Mouse (Mus musculus): ENCODE results near the gene Nfs1. TPM values are rescaled to one million over a fixed set of nuclear protein-coding genes. Genes with fewer than 3 reads are reported as not detected.
"Not testable (repeated sequence)": the region's sequence is repeated elsewhere in the genome, so short reads cannot be mapped to it uniquely, and the experiment has no call there.

Nfs1 gene
- polyA plus RNA-seq (2014; fragmentation: Nextera tagmentation; extraction: Ambion mirVana), result 34.4 and 38.0 TPM in 2 replicates

GRCm38 (mm10) chr2:156143953-156144724 is at the start of gene Nfs1, which contains the start of gene Romo1:
Gene Nfs1, minus strand, starts transcription at chr2:156144186.
Gene Romo1, plus strand, starts transcription at chr2:156144039.
- under 1% methylated on average over 70 of the region's 70 CpGs for WGBS
- H3K27ac ChIP-seq (ENCODE audit: low read depth, low read length), result peak within 1 kb of the TSS; percentile 92
- no peaks in the 10 kb centered on the region for H3K9me3 ChIP-seq (ENCODE audit: control insufficient read depth, low read length)
- peak within 1 kb of the TSS; percentile 73 for H3K4me3 ChIP-seq (ENCODE audit: low read depth, low read length)
- H3K4me2 ChIP-seq (ENCODE audit: low read depth), result peak within 1 kb of the TSS; percentile 67
- ATAC-seq (ENCODE audit: insufficient read depth, low FRiP score, low TSS enrichment), result peak; percentile 98
- H3K4me1 ChIP-seq (ENCODE audit: control insufficient read depth, insufficient read depth, low read length), result 0 out of 2 replicates have a peak, but pooled peaks cover 4% of the 10 kb centered on the region
- peak within 1 kb of the TSS; percentile 89 for H3K9ac ChIP-seq (ENCODE audit: low read length)
- peak; percentile 97 for DNase-seq (ENCODE audit: low spot score)
- peaks cover 9% of the 10 kb centered on the region for H3K36me3 ChIP-seq (ENCODE audit: control insufficient read depth, insufficient read depth, low read length)
- no peaks in the 10 kb centered on the region for H3K27me3 ChIP-seq (ENCODE audit: control insufficient read depth, insufficient read depth, low read length)

GRCm38 (mm10) chr2:156193066-156193862 is 49.3 kb upstream of the Nfs1 start:
- Histone ChIP-seq H3K4me2 (ENCODE audit: low read depth) (no peak overlapping the region), H3K9me3 (ENCODE audit: control insufficient read depth, low read length) (no peaks in the 10 kb centered on the region), H3K27me3 (ENCODE audit: control insufficient read depth, insufficient read depth, low read length) (no peaks in the 10 kb centered on the region), H3K9ac (ENCODE audit: low read length) (no peak overlapping the region), H3K27ac (ENCODE audit: low read depth, low read length) (no peak overlapping the region), H3K4me3 (ENCODE audit: low read depth, low read length) (no peak overlapping the region), H3K36me3 (ENCODE audit: control insufficient read depth, insufficient read depth, low read length) (no peaks in the 10 kb centered on the region), H3K4me1 (ENCODE audit: control insufficient read depth, insufficient read depth, low read length) (0 out of 2 replicates have a peak, but pooled peaks cover 3% of the 10 kb centered on the region)
- no peak for ATAC-seq (ENCODE audit: insufficient read depth, low FRiP score, low TSS enrichment)
- 87% methylated on average over 3 of the region's 3 CpGs for WGBS
- DNase-seq (ENCODE audit: low spot score), result no peak

GRCm38 (mm10) chr2:156192068-156192467 is 48.1 kb upstream of the Nfs1 start:
- WGBS, result 77% methylated on average over 2 of the region's 2 CpGs
- no peaks in the 10 kb centered on the region for H3K36me3 ChIP-seq (ENCODE audit: control insufficient read depth, insufficient read depth, low read length)
- H3K27ac ChIP-seq (ENCODE audit: low read depth, low read length), result no peak overlapping the region
- H3K27me3 ChIP-seq (ENCODE audit: control insufficient read depth, insufficient read depth, low read length), result no peaks in the 10 kb centered on the region
- no peak for DNase-seq (ENCODE audit: low spot score)
- no peak overlapping the region for H3K9ac ChIP-seq (ENCODE audit: low read length)
- no peaks in the 10 kb centered on the region for H3K4me1 ChIP-seq (ENCODE audit: control insufficient read depth, insufficient read depth, low read length)
- no peaks in the 10 kb centered on the region for H3K9me3 ChIP-seq (ENCODE audit: control insufficient read depth, low read length)
- H3K4me2 ChIP-seq (ENCODE audit: low read depth), result no peak overlapping the region
- ATAC-seq (ENCODE audit: insufficient read depth, low FRiP score, low TSS enrichment), result no peak
- H3K4me3 ChIP-seq (ENCODE audit: low read depth, low read length), result no peak overlapping the region

- Histone ChIP-seq H3K9me3 (ENCODE audit: control insufficient read depth, low read length) (no peaks in the 10 kb centered on the region), H3K9ac (ENCODE audit: low read length) (no peak overlapping the region), H3K4me1 (ENCODE audit: control insufficient read depth, insufficient read depth, low read length) (no peaks in the 10 kb centered on the region), H3K36me3 (ENCODE audit: control insufficient read depth, insufficient read depth, low read length) (no peaks in the 10 kb centered on the region), H3K27me3 (ENCODE audit: control insufficient read depth, insufficient read depth, low read length) (no peaks in the 10 kb centered on the region), H3K27ac (ENCODE audit: low read depth, low read length) (no peak overlapping the region), H3K4me2 (ENCODE audit: low read depth) (no peak overlapping the region), H3K4me3 (ENCODE audit: low read depth, low read length) (no peak overlapping the region)
- DNase-seq (ENCODE audit: low spot score) (no peak), ATAC-seq (ENCODE audit: insufficient read depth, low FRiP score, low TSS enrichment) (no peak)
- WGBS, result 89% methylated on average over 2 of the region's 2 CpGs
These were observed 47.6 kb upstream of the Nfs1 start for GRCm38 (mm10) chr2:156191540-156191939.

- Histone ChIP-seq H3K4me1 (ENCODE audit: control insufficient read depth, insufficient read depth, low read length) (no peaks in the 10 kb centered on the region), H3K36me3 (ENCODE audit: control insufficient read depth, insufficient read depth, low read length) (no peaks in the 10 kb centered on the region), H3K27me3 (ENCODE audit: control insufficient read depth, insufficient read depth, low read length) (no peaks in the 10 kb centered on the region), H3K9ac (ENCODE audit: low read length) (no peak overlapping the region), H3K27ac (ENCODE audit: low read depth, low read length) (no peak overlapping the region), H3K4me2 (ENCODE audit: low read depth) (no peak overlapping the region), H3K4me3 (ENCODE audit: low read depth, low read length) (no peak overlapping the region), H3K9me3 (ENCODE audit: control insufficient read depth, low read length) (no peaks in the 10 kb centered on the region)
- DNase-seq (ENCODE audit: low spot score) (no peak), ATAC-seq (ENCODE audit: insufficient read depth, low FRiP score, low TSS enrichment) (no peak)
- WGBS, result 82% methylated on average over 14 of the region's 14 CpGs
These were observed 46.3 kb upstream of the Nfs1 start for GRCm38 (mm10) chr2:156190004-156190896.

GRCm38 (mm10) chr2:156189241-156189640 is 45.3 kb upstream of the Nfs1 start:
- not testable (repeated sequence) for H3K27me3 ChIP-seq (ENCODE audit: control insufficient read depth, insufficient read depth, low read length); H3K4me1 ChIP-seq (ENCODE audit: control insufficient read depth, insufficient read depth, low read length); ATAC-seq (ENCODE audit: insufficient read depth, low FRiP score, low TSS enrichment); H3K4me3 ChIP-seq (ENCODE audit: low read depth, low read length); H3K4me2 ChIP-seq (ENCODE audit: low read depth); DNase-seq (ENCODE audit: low spot score); H3K9ac ChIP-seq (ENCODE audit: low read length); H3K27ac ChIP-seq (ENCODE audit: low read depth, low read length); H3K36me3 ChIP-seq (ENCODE audit: control insufficient read depth, insufficient read depth, low read length); H3K9me3 ChIP-seq (ENCODE audit: control insufficient read depth, low read length)
- WGBS, result 88% methylated on average over 7 of the region's 7 CpGs

- H3K27ac ChIP-seq (ENCODE audit: low read depth, low read length), result no peak overlapping the region
- ATAC-seq (ENCODE audit: insufficient read depth, low FRiP score, low TSS enrichment) (no peak), DNase-seq (ENCODE audit: low spot score) (no peak)
- WGBS, result 56% methylated on average over 2 of the region's 2 CpGs
- no peak overlapping the region for H3K4me3 ChIP-seq (ENCODE audit: low read depth, low read length)
- H3K4me1 ChIP-seq (ENCODE audit: control insufficient read depth, insufficient read depth, low read length), result peaks cover 11% of the 10 kb centered on the region; the same call in 1 of the 2 replicates
- no peaks in the 10 kb centered on the region for H3K27me3 ChIP-seq (ENCODE audit: control insufficient read depth, insufficient read depth, low read length)
- H3K36me3 ChIP-seq (ENCODE audit: control insufficient read depth, insufficient read depth, low read length), result peaks cover 4% of the 10 kb centered on the region
- H3K9ac ChIP-seq (ENCODE audit: low read length), result no peak overlapping the region
- no peaks in the 10 kb centered on the region for H3K9me3 ChIP-seq (ENCODE audit: control insufficient read depth, low read length)
- H3K4me2 ChIP-seq (ENCODE audit: low read depth), result no peak overlapping the region
These were observed 37.6 kb upstream of the Nfs1 start for GRCm38 (mm10) chr2:156181592-156181991.
